Mouse (Mus musculus) midbrain, embryonic 12.5 days (tissue): ENCODE data around the gene Trim43b. TPM values are rescaled to one million over a fixed set of nuclear protein-coding genes. Genes with fewer than 3 reads are reported as not detected.
A peak's percentile ranks its signal among the peaks of the same experiment; 100 is the strongest.
"Not testable (repeated sequence)": the region's sequence is repeated elsewhere in the genome, so short reads cannot be mapped to it uniquely, and the experiment has no call there.

ENCODE experiments used
- ATAC-seq: fragments of 200-750 bp; cut with Nextera tagmentation; 2 replicates; pipeline ENCODE4 v1.8.0; 2017; ENCODE audit warnings: low read depth, moderate TSS enrichment, moderate library complexity; ENCODE audit not compliant: low FRiP score
- H3K27ac ChIP-seq: fragments of 300-500 bp; sonication (generic); replicated peaks from 2 replicates; pipeline ENCODE4 v1.5.1; 2016; ENCODE audit warnings: mild to moderate bottlenecking
- H3K27me3 ChIP-seq: fragments of 300-500 bp; sonication (generic); 2 replicates; pipeline ENCODE4 v1.6.1; 2016; ENCODE audit warnings: mild to moderate bottlenecking
- H3K36me3 ChIP-seq: fragments of 300-500 bp; sonication (generic); 2 replicates; pipeline ENCODE4 v1.6.1; 2016
- H3K4me1 ChIP-seq: fragments of 300-500 bp; sonication (generic); 2 replicates; pipeline ENCODE4 v1.6.1; 2016
- H3K4me2 ChIP-seq: fragments of 300-500 bp; sonication (generic); replicated peaks from 2 replicates; pipeline ENCODE4 v1.6.1; 2016; ENCODE audit warnings: mild to moderate bottlenecking, moderate library complexity
- H3K4me3 ChIP-seq: fragments of 300-500 bp; sonication (generic); 2 replicates; pipeline ENCODE4 v1.5.1; 2016; ENCODE audit warnings: mild to moderate bottlenecking
- H3K9ac ChIP-seq: fragments of 300-500 bp; sonication (generic); replicated peaks from 2 replicates; pipeline ENCODE4 v1.6.1; 2016; ENCODE audit warnings: mild to moderate bottlenecking, moderate library complexity
- H3K9me3 ChIP-seq: fragments of 300-500 bp; sonication (generic); 2 replicates; pipeline ENCODE4 v1.6.1; 2016; ENCODE audit warnings: mild to moderate bottlenecking
- WGBS: fragments of 180-500 bp; shearing (Covaris S2); methylation state at CpG from one replicate; pipeline ENCODE4 v1.1.7; 2016; 5-methylcytosine and 5-hydroxymethylcytosine counted together
- polyA plus RNA-seq: library from polyadenylated mRNA; unstranded; fragments of >200 nt; fragmentation: Nextera tagmentation; extraction: Ambion mirVana; gene quantifications from 2 replicates; pipeline ENCODE4 v1.2.1, GENCODE M21; 2016

Trim43b gene
- polyA plus RNA-seq = not detected in 2 replicates

- H3K36me3 ChIP-seq = not testable (repeated sequence)
Measured at GRCm38 (mm10) chr9:89092735-89093134, at the start of gene Trim43b. Gene Trim43b, minus strand, starts transcription at chr9:89092835.

GRCm38 (mm10) chr9:89104576-89104975 lies 11.9 kb upstream of the Trim43b start:
- H3K4me1 ChIP-seq, H3K4me2 ChIP-seq, H3K27me3 ChIP-seq, H3K4me3 ChIP-seq, H3K9ac ChIP-seq, ATAC-seq, H3K36me3 ChIP-seq, H3K27ac ChIP-seq, H3K9me3 ChIP-seq: not testable (repeated sequence)
- 92% methylated on average over 7 of the region's 7 CpGs for WGBS

More at GRCm38 (mm10) chr9:89092735-89093134, at the start of gene Trim43b:
- not testable (repeated sequence) for H3K9ac ChIP-seq, H3K4me3 ChIP-seq, H3K27ac ChIP-seq, ATAC-seq, H3K4me1 ChIP-seq, H3K27me3 ChIP-seq, H3K4me2 ChIP-seq, H3K9me3 ChIP-seq
- WGBS = 81% methylated on average over 2 of the region's 2 CpGs

GRCm38 (mm10) chr9:89086746-89087145 lies 5.9 kb downstream of the Trim43b start:
- H3K9ac ChIP-seq, ATAC-seq, H3K27ac ChIP-seq, H3K4me2 ChIP-seq, H3K27me3 ChIP-seq, H3K9me3 ChIP-seq, H3K36me3 ChIP-seq, H3K4me1 ChIP-seq, H3K4me3 ChIP-seq: not testable (repeated sequence)
- WGBS = 93% methylated on average over 13 of the region's 13 CpGs

GRCm38 (mm10) chr9:89079637-89080036 lies 13.0 kb downstream of the Trim43b start:
- not testable (repeated sequence) for H3K27ac ChIP-seq, H3K36me3 ChIP-seq, H3K4me2 ChIP-seq, H3K4me1 ChIP-seq, H3K9me3 ChIP-seq, H3K4me3 ChIP-seq, H3K27me3 ChIP-seq, H3K9ac ChIP-seq, ATAC-seq
- WGBS = 87% methylated on average over 10 of the region's 10 CpGs

- not testable (repeated sequence) for H3K27me3 ChIP-seq, H3K4me3 ChIP-seq, H3K9ac ChIP-seq, H3K36me3 ChIP-seq, ATAC-seq, H3K27ac ChIP-seq, H3K4me2 ChIP-seq, H3K9me3 ChIP-seq, H3K4me1 ChIP-seq
- 90% methylated on average over 2 of the region's 5 CpGs for WGBS
Measured at GRCm38 (mm10) chr9:89076508-89076907, 16.1 kb downstream of the Trim43b start.

- not testable (repeated sequence) for H3K27ac ChIP-seq, H3K9me3 ChIP-seq, H3K27me3 ChIP-seq, H3K4me1 ChIP-seq, H3K36me3 ChIP-seq, H3K4me3 ChIP-seq, H3K9ac ChIP-seq, H3K4me2 ChIP-seq, ATAC-seq
- WGBS = 83% methylated on average over 4 of the region's 6 CpGs
Measured at GRCm38 (mm10) chr9:89067143-89067501, 25.5 kb downstream of the Trim43b start.

GRCm38 (mm10) chr9:89066378-89067142 lies 26.1 kb downstream of the Trim43b start:
- 61% methylated on average over 38 of the region's 44 CpGs for WGBS
- H3K36me3 ChIP-seq, H3K4me1 ChIP-seq, H3K9ac ChIP-seq, H3K27me3 ChIP-seq, H3K27ac ChIP-seq, H3K9me3 ChIP-seq: not testable (repeated sequence)
- 0 out of 2 replicates have a peak overlapping the region, but pooled peaks have one; percentile 5 for H3K4me3 ChIP-seq
- peak; percentile 99 for ATAC-seq
- peak overlapping the region; percentile 28 for H3K4me2 ChIP-seq

Other genes starting within 250 kb of the Trim43b start
- gene Bcl2a1a, start 135.9 kb downstream of the Trim43b start, polyA plus RNA-seq = not detected in 2 replicates
- gene Bcl2a1b, start 106.4 kb upstream of the Trim43b start, polyA plus RNA-seq = 0.47 TPM in 1 of 2 replicates, not detected in the other
- gene Gm29094, start 106.5 kb upstream of the Trim43b start, polyA plus RNA-seq = not detected in 2 replicates
- 16.4 and 17.4 TPM in 2 replicates for gene Mthfs, start 117.8 kb upstream of the Trim43b start, polyA plus RNA-seq